Mouse (Mus musculus): ENCODE results near the gene Alox12.

Alox12 gene

DNA sequence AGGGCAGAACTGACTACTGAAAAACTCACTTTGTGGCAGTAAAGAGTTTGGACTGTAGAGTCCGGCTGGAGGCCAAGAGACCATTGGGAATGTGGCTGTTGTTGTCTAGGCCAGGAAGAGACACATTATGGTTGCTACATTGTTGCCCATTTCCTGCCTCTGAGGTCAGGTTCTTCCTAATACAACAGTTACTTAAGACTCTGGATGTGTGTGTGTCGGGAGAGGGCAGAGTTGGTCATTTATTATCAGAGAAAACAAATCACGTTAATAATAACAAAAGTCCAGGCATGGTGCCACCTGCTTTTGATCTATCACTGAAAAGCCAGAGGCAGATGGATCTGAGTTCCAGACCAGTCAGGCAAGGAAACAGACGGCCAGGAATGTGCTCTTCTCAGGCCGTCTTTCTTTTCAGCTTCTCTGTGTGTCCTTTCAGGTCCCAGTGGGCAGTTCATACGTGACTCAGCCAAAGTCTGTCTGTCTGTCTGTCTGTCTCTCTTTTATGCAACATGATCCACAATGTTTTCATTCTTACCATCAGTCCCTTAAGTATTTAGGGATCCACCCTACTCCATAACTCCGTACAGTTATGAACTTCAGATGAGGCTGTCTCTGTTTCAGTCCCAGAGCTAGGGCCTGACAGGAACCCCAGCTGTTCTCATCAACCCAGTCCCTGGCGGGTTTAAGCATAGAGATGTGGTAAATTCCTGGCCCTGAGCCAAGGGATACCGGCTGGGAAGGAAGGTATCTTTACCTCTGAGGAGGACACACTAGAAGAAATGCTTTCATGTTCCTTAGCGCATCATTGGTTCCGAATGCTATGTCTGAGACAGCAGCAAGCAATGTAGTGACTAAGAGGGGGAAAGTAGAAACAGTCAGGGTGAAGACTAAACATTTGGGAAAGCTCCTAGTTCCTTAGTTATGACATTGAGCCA lies 61.5 kb downstream of the Alox12 start:
- DNase-seq (ENCODE audit: low read depth, low spot score), result no peak

DNA sequence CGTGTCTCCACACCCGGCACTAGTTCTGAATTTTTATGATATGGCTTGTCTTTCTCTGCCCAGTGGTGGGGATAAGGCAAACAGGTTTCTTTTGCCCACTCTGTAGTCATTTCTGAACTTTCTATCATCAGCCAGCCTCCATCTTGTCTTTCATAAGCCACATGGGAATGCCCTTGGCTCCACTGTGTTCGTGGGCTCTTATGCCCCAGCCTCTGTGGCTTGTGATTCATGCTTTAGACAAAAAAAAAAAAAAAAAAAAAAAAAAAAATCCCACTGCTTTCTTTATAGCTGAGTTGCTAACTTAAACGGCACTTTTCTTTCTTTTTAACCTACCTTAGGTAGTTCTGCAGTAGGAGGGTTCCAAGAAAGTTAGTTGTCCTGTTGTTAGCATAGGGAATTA lies 63.0 kb downstream of the Alox12 start:
- DNase-seq (ENCODE audit: low read depth, low spot score), result no peak

Data from ZHBTc4 (cell line).